ENCODE assay signal across 34 mouse cellular contexts in genomic region chr11:50013016-50013415, GRCm38 (mm10).
"Had no signal": no experiment of that assay in that cellular context is flagged by ENCODE, and none has a peak within 500 bp of the region (broad histone marks: within the 10 kb centered on the region; RNA-seq: fewer than 3 reads in every experiment).

No protein-coding gene starts in this region.

- H3K4me2 ChIP-seq: heart, embryonic 11.5 days; heart, embryonic 13.5 days; heart, embryonic 15.5 days; hindbrain, embryonic 12.5 days; hindbrain, embryonic 13.5 days; hindbrain, embryonic 14.5 days; hindbrain, embryonic 15.5 days; intestine, embryonic 15.5 days; kidney, embryonic 15.5 days had no signal

- H3K27me3 ChIP-seq: heart, embryonic 13.5 days; heart, embryonic 15.5 days; hindbrain, embryonic 12.5 days; hindbrain, embryonic 13.5 days; hindbrain, embryonic 15.5 days; intestine, embryonic 15.5 days; kidney, embryonic 15.5 days had no signal

- H3K9ac ChIP-seq: heart, embryonic 13.5 days; heart, embryonic 15.5 days; hindbrain, embryonic 12.5 days; hindbrain, embryonic 13.5 days; hindbrain, embryonic 14.5 days; hindbrain, embryonic 15.5 days; intestine, embryonic 15.5 days; kidney, embryonic 15.5 days had no signal

- H3K27ac ChIP-seq: heart, embryonic 10.5 days; heart, embryonic 13.5 days; heart, embryonic 15.5 days; hindbrain, embryonic 10.5 days; hindbrain, embryonic 12.5 days; hindbrain, embryonic 13.5 days; hindbrain, embryonic 14.5 days; hindbrain, embryonic 15.5 days; hindbrain, postnatal 0 days; intestine, embryonic 15.5 days; kidney, embryonic 15.5 days; kidney, postnatal 0 days; layer of hippocampus, adult 2 months had no signal

- H3K4me3 ChIP-seq: heart, embryonic 10.5 days; heart, embryonic 13.5 days; heart, embryonic 15.5 days; hindbrain, embryonic 10.5 days; hindbrain, embryonic 12.5 days; hindbrain, embryonic 13.5 days; hindbrain, embryonic 15.5 days; intestine, embryonic 15.5 days; kidney, embryonic 15.5 days; layer of hippocampus, adult 2 months had no signal

- ATAC-seq: hindbrain, embryonic 16.5 days; hindbrain, postnatal 0 days; inflammation-experienced regulatory T-cells, adult 6 months; intestine, embryonic 15.5 days; intestine, embryonic 16.5 days; intestine, postnatal 0 days had no signal

- H3K4me1 ChIP-seq: hindbrain, embryonic 12.5 days; hindbrain, embryonic 13.5 days; hindbrain, embryonic 15.5 days; intestine, embryonic 15.5 days; kidney, embryonic 15.5 days had no signal

- DNase-seq: heart, postnatal 10 days; heart, postnatal 14 days; heart, postnatal 36 days; heart, postnatal 4 days; kidney, adult 11 months; kidney, adult 18-20 months; kidney, adult 2 months; kidney, adult 8-10 months; kidney, adult 9 months; kidney, postnatal 10 days; kidney, postnatal 14 days; kidney, postnatal 25 days; kidney, postnatal 36 days; kidney, postnatal 4 days; layer of hippocampus, adult 9-11 months; layer of hippocampus, postnatal 36 days had no signal

- H3K36me3 ChIP-seq: heart, embryonic 10.5 days; heart, embryonic 13.5 days; heart, embryonic 15.5 days; hindbrain, embryonic 10.5 days; hindbrain, embryonic 12.5 days; hindbrain, embryonic 13.5 days; hindbrain, embryonic 15.5 days; intestine, embryonic 15.5 days; kidney, embryonic 15.5 days had no signal

- H3K9me3 ChIP-seq: heart, embryonic 10.5 days; heart, embryonic 13.5 days; heart, embryonic 15.5 days; hindbrain, embryonic 10.5 days; hindbrain, embryonic 12.5 days; hindbrain, embryonic 13.5 days; hindbrain, embryonic 15.5 days; intestine, embryonic 15.5 days; kidney, embryonic 15.5 days had no signal
